Mouse (Mus musculus) right cerebral cortex, adult 18-20 months (tissue): ENCODE measurements around the gene Stap2.

Experiments
- DNase-seq: peaks from one replicate; pipeline ENCODE4 v3.0.0; 2022; ENCODE audit warnings: mixed read lengths

Stap2 gene

GRCm38 (mm10) chr17:55957726-55958583, 47.4 kb downstream of the Stap2 start:
- no peak for DNase-seq

GRCm38 (mm10) chr17:55957168-55957567, 48.2 kb downstream of the Stap2 start:
- peak; percentile 63 for DNase-seq

GRCm38 (mm10) chr17:55956591-55956990, 48.8 kb downstream of the Stap2 start:
- DNase-seq, result no peak

- DNase-seq, result peak; percentile 87
These were observed 49.3 kb downstream of the Stap2 start for GRCm38 (mm10) chr17:55956129-55956528.

GRCm38 (mm10) chr17:55954229-55954628, 51.2 kb downstream of the Stap2 start:
- DNase-seq, result no peak

GRCm38 (mm10) chr17:55953751-55954150, 51.6 kb downstream of the Stap2 start:
- no peak for DNase-seq

- DNase-seq, result no peak
These were observed 52.8 kb downstream of the Stap2 start, which contains the start of gene Ebi3 for GRCm38 (mm10) chr17:55952447-55953027. Gene Ebi3 (plus strand): TSS chr17:55952640.

- no peak for DNase-seq
These were observed 53.3 kb downstream of the Stap2 start for GRCm38 (mm10) chr17:55952041-55952440.

GRCm38 (mm10) chr17:55950601-55951000, 54.8 kb downstream of the Stap2 start:
- DNase-seq, result no peak

- no peak for DNase-seq
These were observed 56.0 kb downstream of the Stap2 start, which contains the start of gene Zfp119b for GRCm38 (mm10) chr17:55949400-55949799. Gene Zfp119b (minus strand): TSS chr17:55949500.

- no peak for DNase-seq
These were observed 56.7 kb downstream of the Stap2 start for GRCm38 (mm10) chr17:55948647-55949046.
